Mouse (Mus musculus): ENCODE data around the gene Gm15056. TPM values are rescaled to one million over a fixed set of nuclear protein-coding genes. Genes with fewer than 3 reads are reported as not detected.

Gene Gm15056
- polyA plus RNA-seq (2014; fragmentation: Illumina TruSeq; extraction: RNeasy Lipid Tissue Mini Kit (QIAGEN cat#74804); ENCODE audit: low replicate concordance): not detected

GRCm38 (mm10) chr8:20902527-20902926 is at the start of gene Gm15056:
Gene Gm15056 (minus strand): TSS chr8:20902627.

GRCm38 (mm10) chr8:20944610-20945009 is 42.2 kb upstream of the Gm15056 start, which contains the start of gene AY761185:
Gene AY761185 (minus strand): TSS chr8:20944710.

GRCm38 (mm10) chr8:20921971-20922370 is 19.5 kb upstream of the Gm15056 start, which contains the start of gene Gm6040:
Gene Gm6040 (minus strand): TSS chr8:20922071.

GRCm38 (mm10) chr8:20892369-20892768 is 10.1 kb downstream of the Gm15056 start, which contains the start of gene Defb33:
Gene Defb33 (plus strand): TSS chr8:20892669.

Other genes with a start within 250 kb of the Gm15056 start
- gene Defb33, start 10.0 kb downstream of the Gm15056 start, polyA plus RNA-seq (2014; fragmentation: Illumina TruSeq; extraction: RNeasy Lipid Tissue Mini Kit (QIAGEN cat#74804); ENCODE audit: low replicate concordance): not detected
- not detected for gene Gm6040, start 19.4 kb upstream of the Gm15056 start, polyA plus RNA-seq (2014; fragmentation: Illumina TruSeq; extraction: RNeasy Lipid Tissue Mini Kit (QIAGEN cat#74804); ENCODE audit: low replicate concordance)
- gene AY761185, start 42.1 kb upstream of the Gm15056 start, polyA plus RNA-seq (2014; fragmentation: Illumina TruSeq; extraction: RNeasy Lipid Tissue Mini Kit (QIAGEN cat#74804); ENCODE audit: low replicate concordance): not detected
- gene Defa21, start 122.9 kb upstream of the Gm15056 start, polyA plus RNA-seq (2014; fragmentation: Illumina TruSeq; extraction: RNeasy Lipid Tissue Mini Kit (QIAGEN cat#74804); ENCODE audit: low replicate concordance): 17.6 TPM
- gene Defa23, start 152.4 kb upstream of the Gm15056 start, polyA plus RNA-seq (2014; fragmentation: Illumina TruSeq; extraction: RNeasy Lipid Tissue Mini Kit (QIAGEN cat#74804); ENCODE audit: low replicate concordance): 160 TPM
- not detected for gene Defa35, start 162.4 kb upstream of the Gm15056 start, polyA plus RNA-seq (2014; fragmentation: Illumina TruSeq; extraction: RNeasy Lipid Tissue Mini Kit (QIAGEN cat#74804); ENCODE audit: low replicate concordance)
- not detected for gene Defa25, start 181.8 kb upstream of the Gm15056 start, polyA plus RNA-seq (2014; fragmentation: Illumina TruSeq; extraction: RNeasy Lipid Tissue Mini Kit (QIAGEN cat#74804); ENCODE audit: low replicate concordance)
- gene Gm14851, start 193.4 kb upstream of the Gm15056 start, polyA plus RNA-seq (2014; fragmentation: Illumina TruSeq; extraction: RNeasy Lipid Tissue Mini Kit (QIAGEN cat#74804); ENCODE audit: low replicate concordance): 106 TPM
- gene Defa30, start 232.0 kb upstream of the Gm15056 start, polyA plus RNA-seq (2014; fragmentation: Illumina TruSeq; extraction: RNeasy Lipid Tissue Mini Kit (QIAGEN cat#74804); ENCODE audit: low replicate concordance): 1,814 TPM

All from small intestine, adult 10 weeks (tissue).